Mouse (Mus musculus): Measurements from ENCODE around the gene Gm28230.

Gm28230 gene

GRCm38 (mm10) chr2:74726551-74726950 is at the start of gene Gm28230:
TSS of gene Gm28230 (plus strand) at chr2:74726728.
- no peak for DNase-seq (ENCODE audit: low read depth, low spot score)

- DNase-seq (ENCODE audit: low read depth, low spot score) = no peak
Observed at GRCm38 (mm10) chr2:74677106-74677505, 49.4 kb upstream of the Gm28230 start.

- peak; percentile 41 for DNase-seq (ENCODE audit: low read depth, low spot score)
Observed at GRCm38 (mm10) chr2:74678891-74679595, 47.5 kb upstream of the Gm28230 start, which contains the start of gene Hoxd11. TSS of gene Hoxd11 (plus strand) at chr2:74679557.

- peak; percentile 60 for DNase-seq (ENCODE audit: low read depth, low spot score)
Observed at GRCm38 (mm10) chr2:74679596-74679971, 46.9 kb upstream of the Gm28230 start.

- peak; percentile 57 for DNase-seq (ENCODE audit: low read depth, low spot score)
Observed at GRCm38 (mm10) chr2:74679980-74680379, 46.5 kb upstream of the Gm28230 start.

- DNase-seq (ENCODE audit: low read depth, low spot score) = peak; percentile 41
Observed at GRCm38 (mm10) chr2:74680561-74681398, 45.7 kb upstream of the Gm28230 start.

- peak; percentile 81 for DNase-seq (ENCODE audit: low read depth, low spot score)
Observed at GRCm38 (mm10) chr2:74681594-74682531, 44.7 kb upstream of the Gm28230 start.

GRCm38 (mm10) chr2:74682796-74683195 is 43.7 kb upstream of the Gm28230 start:
- DNase-seq (ENCODE audit: low read depth, low spot score) = peak; percentile 27

- peak; percentile 54 for DNase-seq (ENCODE audit: low read depth, low spot score)
Observed at GRCm38 (mm10) chr2:74683471-74683951, 43.0 kb upstream of the Gm28230 start.

- DNase-seq (ENCODE audit: low read depth, low spot score) = peak; percentile 12
Observed at GRCm38 (mm10) chr2:74684106-74684505, 42.4 kb upstream of the Gm28230 start.

GRCm38 (mm10) chr2:74685059-74685603 is 41.4 kb upstream of the Gm28230 start:
- no peak for DNase-seq (ENCODE audit: low read depth, low spot score)

- DNase-seq (ENCODE audit: low read depth, low spot score) = peak; percentile 88
Observed at GRCm38 (mm10) chr2:74686301-74686987, 40.1 kb upstream of the Gm28230 start.

- DNase-seq (ENCODE audit: low read depth, low spot score) = peak; percentile 39
Observed at GRCm38 (mm10) chr2:74686988-74687697, 39.4 kb upstream of the Gm28230 start.

- peak; percentile 49 for DNase-seq (ENCODE audit: low read depth, low spot score)
Observed at GRCm38 (mm10) chr2:74687698-74688555, 38.6 kb upstream of the Gm28230 start.

GRCm38 (mm10) chr2:74688795-74689573 is 37.5 kb upstream of the Gm28230 start:
- DNase-seq (ENCODE audit: low read depth, low spot score) = no peak

- peak; percentile 33 for DNase-seq (ENCODE audit: low read depth, low spot score)
Observed at GRCm38 (mm10) chr2:74689574-74690337, 36.8 kb upstream of the Gm28230 start.

GRCm38 (mm10) chr2:74690338-74690716 is 36.2 kb upstream of the Gm28230 start:
- no peak for DNase-seq (ENCODE audit: low read depth, low spot score)

All from R1 (cell line).